Mouse (Mus musculus) embryonic facial prominence, embryonic 13.5 days (tissue): ENCODE data around the gene Ptdss2. TPM values are rescaled to one million over a fixed set of nuclear protein-coding genes. Genes with fewer than 3 reads are reported as not detected.
A peak's percentile ranks its signal among the peaks of the same experiment; 100 is the strongest.

ENCODE experiments used
- ATAC-seq: fragments of 200-750 bp; cut with Nextera tagmentation; 2 replicates; pipeline ENCODE4 v1.8.0; 2017; ENCODE audit warnings: low read depth; ENCODE audit not compliant: insufficient number of reproducible peaks, insufficient read depth, low FRiP score, low TSS enrichment
- H3K27ac ChIP-seq: fragments of 300-500 bp; sonication (generic); 2 replicates; pipeline ENCODE4 v1.5.1; 2015; ENCODE audit warnings: moderate library complexity, mild to moderate bottlenecking, inconsistent platforms
- H3K27me3 ChIP-seq: fragments of 300-500 bp; sonication (generic); 2 replicates; pipeline ENCODE4 v1.6.1; 2015; ENCODE audit warnings: mild to moderate bottlenecking, inconsistent platforms
- H3K36me3 ChIP-seq: fragments of 300-500 bp; sonication (generic); 2 replicates; pipeline ENCODE4 v1.6.1; 2015; ENCODE audit warnings: mild to moderate bottlenecking, inconsistent platforms
- H3K4me1 ChIP-seq: fragments of 300-500 bp; sonication (generic); 2 replicates; pipeline ENCODE4 v1.6.1; 2015; ENCODE audit warnings: inconsistent platforms
- H3K4me2 ChIP-seq: fragments of 300-500 bp; sonication (generic); 2 replicates; pipeline ENCODE4 v1.6.1; 2015; ENCODE audit warnings: moderate library complexity, mild to moderate bottlenecking, inconsistent platforms
- H3K4me3 ChIP-seq: fragments of 300-500 bp; sonication (generic); 2 replicates; pipeline ENCODE4 v1.5.1; 2015; ENCODE audit warnings: mild to moderate bottlenecking, inconsistent platforms
- H3K9ac ChIP-seq: fragments of 300-500 bp; sonication (generic); 2 replicates; pipeline ENCODE4 v1.6.1; 2015; ENCODE audit warnings: mild to moderate bottlenecking, inconsistent platforms
- H3K9me3 ChIP-seq: fragments of 300-500 bp; sonication (generic); 2 replicates; pipeline ENCODE4 v1.6.1; 2016; ENCODE audit warnings: inconsistent platforms
- WGBS: fragments of 180-500 bp; shearing (Covaris S2); methylation state at CpG from one replicate; pipeline ENCODE4 v1.1.7; 2015; ENCODE audit warnings: mixed read lengths; 5-methylcytosine and 5-hydroxymethylcytosine counted together
- polyA plus RNA-seq: library from polyadenylated mRNA; unstranded; fragments of >200 nt; fragmentation: Nextera tagmentation; extraction: Ambion mirVana; gene quantifications from 2 replicates; pipeline ENCODE4 v1.2.1, GENCODE M21; 2015

The Ptdss2 gene
- polyA plus RNA-seq, 1 experiment from 2014 or later, result 76.0 TPM

DNA sequence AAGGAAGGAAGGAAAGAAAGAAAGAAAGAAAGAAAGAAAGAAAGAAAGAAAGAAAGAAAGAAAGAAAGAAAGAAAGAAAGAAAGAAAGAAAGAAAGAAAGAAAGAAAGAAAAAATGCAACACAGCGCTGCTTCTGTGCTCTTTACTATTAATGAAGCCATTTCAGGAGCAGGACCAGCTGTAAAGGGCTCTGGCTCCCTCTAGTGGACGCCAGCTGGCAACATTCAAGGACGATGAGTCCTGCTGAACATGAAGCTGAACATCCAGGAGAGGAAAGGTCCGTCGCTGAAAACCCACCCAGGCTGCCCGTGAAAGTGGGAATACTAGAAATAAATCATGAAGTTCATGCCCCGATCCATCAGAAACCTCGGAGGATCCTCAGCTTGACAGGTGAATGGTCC, 54.0 kb downstream of the Ptdss2 start:
- ATAC-seq, result no peak
- Histone ChIP-seq H3K27ac (no peak overlapping the region), H3K9me3 (no peaks in the 10 kb centered on the region), H3K27me3 (no peaks in the 10 kb centered on the region), H3K36me3 (no peaks in the 10 kb centered on the region), H3K4me2 (peak overlapping the region; percentile 30; the same call in 1 of the 2 replicates), H3K4me3 (no peak overlapping the region), H3K4me1 (peaks cover 16% of the 10 kb centered on the region), H3K9ac (no peak overlapping the region)
- 2% methylated on average over 8 of the region's 8 CpGs for WGBS

DNA sequence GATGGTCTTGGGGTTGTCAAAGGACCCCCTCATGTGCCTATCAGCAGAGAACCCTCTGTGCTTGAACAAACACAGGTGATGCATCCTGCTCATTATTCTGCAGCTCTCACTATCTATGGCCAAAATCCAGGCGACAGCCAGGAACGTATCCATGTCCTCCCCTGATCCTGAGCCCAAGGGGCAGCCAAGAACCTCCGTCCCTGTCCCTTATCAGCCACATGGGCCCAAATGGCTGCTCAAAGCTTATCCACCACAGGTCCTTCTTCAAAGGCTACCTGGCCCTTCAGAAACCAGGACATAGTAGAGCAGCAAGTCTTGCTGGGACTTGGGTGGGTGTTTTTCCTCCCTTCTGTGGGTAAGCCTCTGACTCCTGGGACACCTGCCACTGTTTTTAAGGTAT, 66.0 kb downstream of the Ptdss2 start:
- Histone ChIP-seq H3K4me3 (no peak overlapping the region), H3K4me1 (peaks cover 17% of the 10 kb centered on the region), H3K9me3 (no peaks in the 10 kb centered on the region), H3K27ac (no peak overlapping the region), H3K36me3 (peaks cover 38% of the 10 kb centered on the region), H3K4me2 (no peak overlapping the region), H3K9ac (no peak overlapping the region), H3K27me3 (no peaks in the 10 kb centered on the region)
- 84% methylated on average over 3 of the region's 3 CpGs for WGBS
- no peak for ATAC-seq

DNA sequence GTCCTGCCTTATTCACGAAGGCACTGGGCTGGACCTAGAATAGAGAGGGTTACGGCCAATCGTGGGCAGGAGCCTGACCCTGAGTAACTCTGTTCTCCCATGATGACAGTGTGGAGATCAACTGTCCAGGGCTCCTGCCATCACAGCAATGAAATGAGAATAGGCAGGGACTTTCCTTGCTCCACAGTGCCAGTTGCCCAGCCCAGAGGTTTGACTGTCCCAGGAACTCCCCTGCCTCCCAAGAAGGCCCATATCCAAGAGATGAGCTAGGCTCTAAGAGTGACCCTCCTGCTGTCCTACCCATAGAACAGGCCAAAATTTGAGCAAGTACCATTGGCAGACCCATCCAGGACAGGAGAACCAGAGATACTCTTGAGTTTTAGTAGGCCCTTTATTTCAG, 66.6 kb downstream of the Ptdss2 start:
- Histone ChIP-seq H3K9ac (no peak overlapping the region), H3K4me3 (no peak overlapping the region), H3K9me3 (no peaks in the 10 kb centered on the region), H3K36me3 (peaks cover 38% of the 10 kb centered on the region), H3K4me2 (no peak overlapping the region), H3K27me3 (no peaks in the 10 kb centered on the region), H3K27ac (no peak overlapping the region), H3K4me1 (peaks cover 19% of the 10 kb centered on the region)
- ATAC-seq, result no peak
- WGBS, result 90% methylated on average over 3 of the region's 3 CpGs

DNA sequence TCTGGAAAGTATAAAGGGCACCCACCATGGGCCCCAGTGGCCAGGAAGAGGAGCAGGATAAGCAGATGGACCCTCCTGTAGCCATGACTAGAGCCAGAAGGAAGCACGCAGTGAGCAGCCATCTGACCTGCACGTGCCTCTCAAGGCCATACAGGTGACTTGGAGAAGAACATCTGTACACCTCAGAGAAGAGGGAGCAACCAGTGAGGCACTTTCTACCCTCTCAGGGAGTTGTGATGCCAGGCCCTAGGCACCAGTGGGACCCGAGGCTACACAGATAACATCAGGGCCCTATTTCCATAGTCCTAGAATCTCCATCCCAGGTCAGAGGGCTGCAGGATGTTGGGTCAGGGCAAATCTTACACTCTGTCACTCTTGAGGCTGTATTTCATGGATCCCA, 68.0 kb downstream of the Ptdss2 start:
- Histone ChIP-seq H3K27ac (no peak overlapping the region), H3K27me3 (no peaks in the 10 kb centered on the region), H3K9me3 (no peaks in the 10 kb centered on the region), H3K4me2 (no peak overlapping the region), H3K4me1 (peaks cover 22% of the 10 kb centered on the region), H3K9ac (peak overlapping the region; percentile 7; the same call in 1 of the 2 replicates), H3K4me3 (no peak overlapping the region), H3K36me3 (peaks cover 38% of the 10 kb centered on the region)
- WGBS, result 82% methylated on average over 3 of the region's 3 CpGs
- ATAC-seq, result no peak

DNA sequence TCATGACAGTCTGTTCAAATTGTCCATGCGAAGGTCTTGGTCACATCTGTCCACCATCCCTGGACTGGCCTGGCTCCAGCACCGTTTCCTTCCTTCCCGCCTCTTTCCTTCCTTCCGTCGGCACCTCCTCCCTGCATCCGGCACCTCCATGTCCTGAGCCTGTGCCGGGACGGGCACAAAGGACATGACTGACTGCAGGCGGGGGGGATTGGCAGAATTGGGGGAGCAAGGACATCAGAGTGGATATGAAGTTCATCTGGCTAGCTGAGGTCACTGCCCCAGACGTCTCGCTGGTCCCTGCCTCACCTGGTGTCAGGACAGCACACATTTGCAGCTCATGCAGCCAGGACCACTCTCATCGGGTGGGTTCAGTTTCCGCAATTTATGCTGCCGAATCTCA, 68.9 kb downstream of the Ptdss2 start:
- no peak for ATAC-seq
- no peaks in the 10 kb centered on the region for H3K27me3 ChIP-seq
- 81% methylated on average over 14 of the region's 14 CpGs for WGBS
- H3K36me3 ChIP-seq, result peaks cover 38% of the 10 kb centered on the region
- H3K4me3 ChIP-seq, result no peak overlapping the region
- no peak overlapping the region for H3K4me2 ChIP-seq
- H3K9me3 ChIP-seq, result no peaks in the 10 kb centered on the region
- H3K27ac ChIP-seq, result no peak overlapping the region
- H3K4me1 ChIP-seq, result peaks cover 27% of the 10 kb centered on the region
- 0 out of 2 replicates have a peak overlapping the region, but pooled peaks have one; percentile 46 for H3K9ac ChIP-seq

DNA sequence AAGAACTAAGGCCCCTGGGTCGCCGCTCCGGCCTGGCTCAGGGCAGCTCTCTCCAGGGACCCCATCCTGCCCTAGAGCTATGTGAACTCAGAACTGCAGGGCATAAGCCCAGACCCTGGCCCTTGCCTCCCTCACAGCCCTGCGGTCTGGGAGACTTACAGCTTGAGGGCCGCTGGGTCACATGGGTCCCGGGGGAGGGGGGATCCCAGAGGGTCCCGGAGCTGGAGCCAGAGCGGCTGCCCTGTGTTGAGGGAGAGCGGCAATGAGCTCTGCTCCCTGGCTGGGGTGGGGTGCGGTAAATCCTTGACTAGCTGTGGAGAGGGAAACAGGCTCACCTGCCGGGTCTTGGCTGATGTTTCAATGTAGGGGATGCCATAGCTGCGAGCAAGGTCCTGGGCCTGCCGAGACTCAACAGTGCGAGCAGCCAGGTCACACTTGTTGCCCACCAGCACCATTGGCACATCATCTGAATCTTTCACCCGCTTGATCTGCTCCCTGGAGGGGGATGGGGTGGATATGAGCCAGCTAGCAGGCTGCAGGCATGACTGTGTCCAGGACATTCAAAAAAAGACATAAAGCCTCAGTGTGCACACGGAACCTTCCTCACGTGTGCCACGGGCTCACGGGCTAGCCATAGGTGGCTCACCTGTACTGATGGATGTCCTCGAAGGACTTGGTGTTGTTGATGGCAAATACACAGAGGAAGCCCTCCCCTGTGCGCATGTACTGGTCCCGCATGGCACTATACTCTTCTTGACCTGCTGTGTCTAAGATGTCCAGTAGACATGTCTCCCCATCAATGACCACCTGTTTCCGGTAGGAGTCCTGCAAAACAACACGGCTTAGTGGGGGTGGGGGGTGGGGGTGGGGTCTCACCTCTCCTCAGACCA, 69.9 kb downstream of the Ptdss2 start:
- Histone ChIP-seq H3K27me3 (no peaks in the 10 kb centered on the region), H3K36me3 (peaks cover 38% of the 10 kb centered on the region), H3K27ac (no peak overlapping the region), H3K4me2 (peak overlapping the region; percentile 98), H3K9me3 (no peaks in the 10 kb centered on the region), H3K4me3 (peak overlapping the region; percentile 91), H3K9ac (peak overlapping the region; percentile 93), H3K4me1 (peaks cover 27% of the 10 kb centered on the region)
- no peak for ATAC-seq
- 88% methylated on average over 24 of the region's 24 CpGs for WGBS

DNA sequence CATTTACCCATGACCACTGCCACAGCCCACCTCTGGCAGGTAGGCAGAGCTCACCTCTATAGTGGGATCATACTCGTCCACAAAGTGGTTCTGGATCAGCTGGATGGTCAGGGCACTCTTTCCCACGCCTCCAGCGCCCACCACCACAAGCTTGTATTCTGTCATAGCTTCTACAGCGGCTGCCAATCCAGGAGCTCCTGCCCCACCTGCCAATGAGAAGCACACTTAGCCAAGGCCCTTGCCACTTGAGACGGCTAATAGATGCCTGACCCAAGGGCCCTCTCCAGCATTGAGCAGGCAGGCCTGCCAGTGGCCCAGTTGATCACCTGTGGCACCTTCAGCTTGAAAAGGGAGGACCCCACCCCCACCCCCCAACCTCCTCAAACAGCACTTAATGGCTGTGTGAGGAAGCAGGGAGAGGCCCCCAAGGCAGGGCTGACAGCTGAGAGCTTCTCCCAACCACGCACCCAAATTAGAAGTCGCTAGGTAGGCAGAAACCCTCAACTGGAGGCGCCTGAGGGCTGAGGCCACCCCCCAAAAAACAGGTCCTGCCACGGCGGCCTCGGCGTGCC, 70.7 kb downstream of the Ptdss2 start:
- H3K4me3 ChIP-seq, result peak overlapping the region; percentile 91
- H3K4me2 ChIP-seq, result peak overlapping the region; percentile 98
- H3K4me1 ChIP-seq, result peaks cover 27% of the 10 kb centered on the region
- H3K27ac ChIP-seq, result peak overlapping the region; percentile 89; the same call in 1 of the 2 replicates
- H3K27me3 ChIP-seq, result no peaks in the 10 kb centered on the region
- H3K36me3 ChIP-seq, result peaks cover 38% of the 10 kb centered on the region
- no peaks in the 10 kb centered on the region for H3K9me3 ChIP-seq
- ATAC-seq, result 0 out of 2 replicates have a peak, but pooled peaks have one; percentile 2
- peak overlapping the region; percentile 93 for H3K9ac ChIP-seq
- 29% methylated on average over 12 of the region's 12 CpGs for WGBS

DNA sequence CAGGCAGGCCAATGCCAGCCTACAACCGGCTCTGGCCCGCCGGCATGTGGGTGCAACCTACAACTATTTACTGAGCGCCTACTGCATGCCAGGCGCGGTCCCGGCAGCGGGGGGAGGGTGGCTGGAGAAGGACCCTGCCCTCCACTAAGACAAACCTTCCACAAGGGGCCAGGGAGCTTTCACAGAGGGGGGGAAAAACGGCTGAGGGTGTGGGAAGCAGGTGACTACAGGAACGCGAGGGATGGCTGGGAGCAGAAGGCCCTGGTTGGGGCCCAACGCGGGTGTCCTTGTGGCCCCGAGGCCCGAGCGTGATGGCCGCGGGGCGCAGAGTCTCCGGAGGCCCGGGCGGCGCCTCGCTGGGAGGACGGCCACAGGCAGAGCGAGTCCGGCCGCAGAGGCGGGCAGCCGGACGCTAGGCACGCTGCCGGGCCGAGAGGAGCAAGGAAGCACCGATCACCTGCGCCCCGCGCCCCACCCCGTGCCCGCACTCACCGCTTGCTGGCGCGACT, 71.2 kb downstream of the Ptdss2 start:
- Histone ChIP-seq H3K4me2 (peak overlapping the region; percentile 98), H3K27ac (peak overlapping the region; percentile 89), H3K4me1 (peaks cover 27% of the 10 kb centered on the region), H3K9me3 (no peaks in the 10 kb centered on the region), H3K27me3 (no peaks in the 10 kb centered on the region), H3K36me3 (peaks cover 38% of the 10 kb centered on the region), H3K9ac (peak overlapping the region; percentile 93), H3K4me3 (peak overlapping the region; percentile 91)
- ATAC-seq, result peak; percentile 7; the same call in 1 of the 2 replicates
- WGBS, result under 1% methylated on average over 36 of the region's 43 CpGs

DNA sequence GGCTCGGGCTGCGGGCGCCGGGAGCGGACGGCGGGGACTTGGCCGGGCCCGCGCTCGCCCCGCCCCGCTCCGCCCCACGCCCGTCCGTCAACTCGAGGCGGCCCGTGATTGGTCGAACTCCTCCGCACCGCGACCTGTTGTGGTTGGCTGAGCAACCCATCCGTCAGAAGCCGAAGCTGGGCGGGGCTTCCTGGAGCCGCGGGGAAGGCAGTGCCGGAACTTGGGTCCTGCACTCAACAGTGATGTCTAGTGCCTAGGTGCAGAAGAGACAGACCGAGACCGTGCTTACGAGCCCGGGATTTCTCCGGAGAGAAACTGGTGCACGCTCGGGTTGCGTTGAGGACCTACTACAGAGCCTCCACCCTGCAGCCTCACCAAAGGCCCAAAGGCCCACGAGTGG, 71.8 kb downstream of the Ptdss2 start, which contains the start of the genes Hras and Lrrc56:
TSS of gene Hras (minus strand) at position 58 of the 400 bp plus-strand sequence.
TSS of gene Lrrc56 (plus strand) at position 210 of the 400 bp plus-strand sequence.
- Histone ChIP-seq H3K4me1 (peaks cover 27% of the 10 kb centered on the region), H3K4me3 (peak within 1 kb of the TSS; percentile 91), H3K9ac (peak within 1 kb of the TSS; percentile 93), H3K9me3 (no peaks in the 10 kb centered on the region), H3K27ac (peak within 1 kb of the TSS; percentile 89), H3K36me3 (peaks cover 35% of the 10 kb centered on the region), H3K27me3 (no peaks in the 10 kb centered on the region), H3K4me2 (peak within 1 kb of the TSS; percentile 98)
- peak; percentile 91 for ATAC-seq
- WGBS, result under 1% methylated on average over 38 of the region's 39 CpGs

DNA sequence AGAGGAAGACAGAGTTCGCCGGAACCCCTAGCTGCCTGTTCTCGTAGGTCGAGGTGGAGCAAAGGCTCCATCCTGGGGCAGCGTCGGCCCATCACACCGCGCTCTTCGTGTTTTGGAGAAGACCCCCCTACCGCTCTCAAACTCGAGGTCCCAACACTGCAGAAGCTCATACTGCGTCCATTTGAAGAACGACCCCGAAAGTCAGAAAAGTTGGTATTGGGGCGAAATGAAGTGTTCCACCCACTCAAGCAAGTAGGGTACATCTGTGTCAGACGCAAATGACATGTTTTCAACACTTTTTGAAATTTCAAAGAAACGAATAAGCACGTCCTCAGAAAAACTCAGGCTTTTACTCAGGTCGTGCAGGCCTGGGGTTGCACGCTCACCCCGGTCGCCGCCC, 72.2 kb downstream of the Ptdss2 start:
- peak overlapping the region; percentile 98 for H3K4me2 ChIP-seq
- peak overlapping the region; percentile 80 for H3K27ac ChIP-seq
- peaks cover 31% of the 10 kb centered on the region for H3K36me3 ChIP-seq
- under 1% methylated on average over 23 of the region's 23 CpGs for WGBS
- H3K9me3 ChIP-seq, result no peaks in the 10 kb centered on the region
- peak overlapping the region; percentile 91 for H3K4me3 ChIP-seq
- no peak for ATAC-seq
- no peaks in the 10 kb centered on the region for H3K27me3 ChIP-seq
- H3K9ac ChIP-seq, result peak overlapping the region; percentile 77
- H3K4me1 ChIP-seq, result peaks cover 27% of the 10 kb centered on the region

DNA sequence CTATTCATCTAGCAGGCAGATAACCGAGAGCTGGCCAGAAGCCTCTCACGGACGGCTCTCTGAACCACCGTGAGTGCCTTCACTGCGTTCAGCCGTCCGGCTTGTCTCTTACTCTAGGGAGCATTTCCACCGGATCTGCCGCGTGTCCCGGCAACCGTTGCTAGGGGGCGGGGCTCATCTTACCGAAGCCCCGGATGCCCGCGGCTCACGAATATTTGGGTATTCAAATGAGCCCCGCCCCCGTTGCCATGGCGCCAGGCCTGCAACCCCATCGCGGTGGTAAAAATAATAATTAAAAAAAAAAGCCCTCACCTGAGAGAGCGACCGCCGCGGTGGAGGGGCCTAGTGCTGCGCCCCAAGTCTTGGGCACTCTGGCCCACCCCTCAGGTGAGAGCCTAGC, 72.6 kb downstream of the Ptdss2 start:
- WGBS, result under 1% methylated on average over 28 of the region's 28 CpGs
- ATAC-seq, result no peak; the same call in 1 of the 2 replicates

More for the DNA sequence above, 72.6 kb downstream of the Ptdss2 start:
- peak overlapping the region; percentile 80 for H3K27ac ChIP-seq
- H3K9me3 ChIP-seq, result no peaks in the 10 kb centered on the region
- peak overlapping the region; percentile 98 for H3K4me2 ChIP-seq
- peak overlapping the region; percentile 91 for H3K4me3 ChIP-seq
- peak overlapping the region; percentile 77 for H3K9ac ChIP-seq
- no peaks in the 10 kb centered on the region for H3K27me3 ChIP-seq
- H3K4me1 ChIP-seq, result peaks cover 27% of the 10 kb centered on the region
- H3K36me3 ChIP-seq, result peaks cover 26% of the 10 kb centered on the region
